Mouse (Mus musculus) embryonic fibroblast, embryonic 13.5 days (primary cell): Measurements from ENCODE around the gene Cacna2d4.

Experiments
- CTCF ChIP-seq: IDR thresholded peaks from 2 replicates; pipeline ENCODE4 v1.5.1; 2011; ENCODE audit warnings: mild to moderate bottlenecking, control low read depth, low read length, moderate library complexity, borderline replicate concordance; ENCODE audit not compliant: insufficient read depth
- POLR2A ChIP-seq: IDR thresholded peaks from 2 replicates; pipeline ENCODE4 v1.6.1; 2011; ENCODE audit warnings: low read depth, mild to moderate bottlenecking, control low read depth, low read length, moderate library complexity

DNA sequence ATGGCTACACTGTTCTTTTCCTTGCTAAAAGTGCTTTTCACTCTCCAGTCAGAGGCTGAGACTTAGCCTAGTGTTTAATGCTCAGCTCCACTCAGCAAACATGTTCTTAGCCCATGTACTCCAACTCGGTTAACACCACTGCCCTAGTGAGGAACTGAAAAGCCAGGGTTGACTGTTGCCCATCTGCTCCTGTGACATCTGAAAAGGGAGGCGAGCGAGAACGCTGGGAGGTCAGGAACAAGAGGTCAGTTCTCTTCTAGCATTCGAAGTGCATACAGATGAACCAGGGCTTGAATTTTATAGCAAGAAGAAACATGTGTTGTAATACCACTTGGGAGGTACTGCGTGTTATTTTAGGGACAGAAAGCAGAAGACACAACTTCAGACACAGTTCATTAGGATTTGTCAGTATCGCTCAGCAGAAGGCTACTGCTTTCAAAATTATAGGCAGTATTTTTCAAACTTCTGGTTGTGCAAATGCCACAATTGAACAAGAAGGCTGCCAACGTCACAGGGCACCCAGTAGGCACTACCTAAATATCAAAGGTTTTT lies 121.8 kb downstream of the Cacna2d4 start:
- TF ChIP-seq CTCF: no peak
- no peak for TF ChIP-seq POLR2A
